Mouse (Mus musculus): ENCODE results near the gene Klhl32. TPM values are rescaled to one million over a fixed set of nuclear protein-coding genes. Genes with fewer than 3 reads are reported as not detected.
"Not testable (repeated sequence)": the region's sequence is repeated elsewhere in the genome, so short reads cannot be mapped to it uniquely, and the experiment has no call there.

Gene Klhl32
- polyA plus RNA-seq (2015; fragmentation: Nextera tagmentation; extraction: Ambion mirVana), result 24.6 and 26.2 TPM in 2 replicates

DNA sequence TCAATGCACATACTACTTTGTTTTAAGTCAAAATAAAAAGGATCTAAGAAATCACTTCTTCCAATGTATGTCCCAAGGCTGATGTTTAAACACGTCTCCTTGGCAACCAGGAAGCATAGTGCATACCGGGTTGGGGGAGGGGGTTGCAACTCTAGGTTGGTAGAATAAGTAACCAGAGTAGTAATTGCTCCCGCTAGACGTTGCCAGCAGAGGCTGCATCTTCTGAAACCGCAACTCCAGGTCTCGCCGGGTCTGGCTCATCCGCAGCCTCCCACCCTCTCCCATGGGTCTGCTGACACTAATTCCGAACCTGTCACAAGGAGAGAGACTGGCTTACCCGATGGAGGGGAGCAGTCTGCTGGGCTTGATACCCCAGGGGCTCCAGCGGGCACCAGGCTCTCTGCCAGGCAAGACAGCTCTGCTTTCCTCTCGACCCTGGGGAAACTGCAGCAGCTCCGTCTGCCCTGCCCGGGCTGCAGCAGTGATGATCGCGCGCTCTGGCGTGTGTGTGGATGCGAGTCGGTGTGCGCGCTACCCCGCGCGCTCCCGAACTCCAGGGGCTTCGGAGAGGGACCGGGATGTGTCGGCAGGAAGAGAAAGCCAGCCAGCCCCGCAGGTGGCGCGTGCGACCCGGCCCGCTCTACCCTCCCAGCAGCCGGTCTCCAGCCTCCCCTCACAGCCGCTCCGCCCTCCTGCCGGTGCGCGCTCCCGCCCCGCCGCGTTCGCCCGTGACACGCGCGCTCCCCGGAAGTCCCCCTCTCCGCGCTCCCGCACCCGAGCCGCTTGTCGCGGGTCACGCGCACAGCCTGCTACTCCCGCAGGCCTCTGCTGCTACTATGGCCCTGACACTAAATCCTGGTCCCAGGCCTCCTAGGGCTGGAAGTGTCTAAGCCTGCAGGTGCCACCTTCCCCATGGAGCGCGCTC, at the start of gene Klhl32:
Klhl32 (minus strand) TSS at position 724 of the 925 bp plus-strand sequence.
- Histone ChIP-seq H3K4me2 (peak within 1 kb of the TSS; percentile 66), H3K4me3 (peak within 1 kb of the TSS; percentile 76), H3K36me3 (no peaks in the 10 kb centered on the region), H3K9me3 (no peaks in the 10 kb centered on the region), H3K9ac (peak within 1 kb of the TSS; percentile 87), H3K4me1 (replicated peaks) (peaks cover 27% of the 10 kb centered on the region), H3K27me3 (0 out of 2 replicates have a peak, but pooled peaks cover 3% of the 10 kb centered on the region), H3K27ac (peak within 1 kb of the TSS; percentile 96)
- peak; percentile 97 for ATAC-seq (ENCODE audit: low FRiP score)
- WGBS, result under 1% methylated on average over 50 of the region's 63 CpGs

DNA sequence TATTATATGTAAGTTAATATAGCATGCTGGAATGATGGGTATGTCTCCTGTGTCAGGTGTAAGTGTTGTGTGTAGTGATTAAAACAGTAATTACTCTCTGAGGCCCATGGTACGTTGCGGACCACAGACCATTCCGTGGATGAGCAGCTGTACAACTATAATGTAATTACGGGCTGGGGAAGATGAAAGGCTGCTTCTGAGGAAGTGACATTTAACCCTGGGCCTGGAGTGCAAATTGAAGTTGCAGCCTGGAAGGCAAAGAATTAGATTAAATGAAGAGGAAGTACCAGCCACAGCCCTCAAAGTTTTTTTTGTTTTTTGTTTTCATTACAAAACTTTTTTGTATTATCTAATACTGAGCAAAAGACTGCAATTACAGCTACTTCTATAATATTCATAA, 48.2 kb upstream of the Klhl32 start:
- 21% methylated on average over 4 of the region's 4 CpGs for WGBS
- peak overlapping the region; percentile 86 for H3K4me3 ChIP-seq
- no peaks in the 10 kb centered on the region for H3K27me3 ChIP-seq
- peak overlapping the region; percentile 77 for H3K4me2 ChIP-seq
- no peak overlapping the region for H3K27ac ChIP-seq
- peaks cover 12% of the 10 kb centered on the region for H3K4me1 ChIP-seq (replicated peaks)
- no peaks in the 10 kb centered on the region for H3K9me3 ChIP-seq
- H3K9ac ChIP-seq, result peak overlapping the region; percentile 87
- peaks cover 28% of the 10 kb centered on the region for H3K36me3 ChIP-seq
- ATAC-seq (ENCODE audit: low FRiP score), result no peak

DNA sequence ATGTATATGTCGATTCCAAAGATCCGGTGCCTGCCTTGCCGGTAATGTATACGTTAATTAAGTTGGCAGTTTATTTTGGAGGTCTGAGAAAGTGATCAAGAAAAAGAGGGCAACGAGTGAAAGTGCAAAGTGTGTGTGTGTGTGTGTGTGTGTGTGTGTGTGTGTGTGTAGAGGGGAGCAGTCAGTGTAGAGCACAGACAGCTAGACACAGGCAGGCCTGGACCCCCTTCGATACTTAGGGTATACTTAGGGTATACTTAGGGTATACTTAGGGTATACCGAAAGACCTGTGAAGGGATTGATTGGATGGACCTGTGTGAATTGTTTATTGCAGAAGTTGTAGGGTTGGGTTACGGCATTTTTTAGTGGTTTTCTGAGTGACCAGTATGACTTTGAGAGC, 47.7 kb upstream of the Klhl32 start:
- H3K9me3 ChIP-seq, result no peaks in the 10 kb centered on the region
- H3K4me1 ChIP-seq (replicated peaks), result peaks cover 12% of the 10 kb centered on the region
- no peak for ATAC-seq (ENCODE audit: low FRiP score)
- peaks cover 23% of the 10 kb centered on the region for H3K36me3 ChIP-seq
- no peak overlapping the region for H3K27ac ChIP-seq
- H3K4me3 ChIP-seq, result peak overlapping the region; percentile 86
- WGBS, result 30% methylated on average over 8 of the region's 8 CpGs
- H3K27me3 ChIP-seq, result no peaks in the 10 kb centered on the region
- peak overlapping the region; percentile 77 for H3K4me2 ChIP-seq
- peak overlapping the region; percentile 87 for H3K9ac ChIP-seq

DNA sequence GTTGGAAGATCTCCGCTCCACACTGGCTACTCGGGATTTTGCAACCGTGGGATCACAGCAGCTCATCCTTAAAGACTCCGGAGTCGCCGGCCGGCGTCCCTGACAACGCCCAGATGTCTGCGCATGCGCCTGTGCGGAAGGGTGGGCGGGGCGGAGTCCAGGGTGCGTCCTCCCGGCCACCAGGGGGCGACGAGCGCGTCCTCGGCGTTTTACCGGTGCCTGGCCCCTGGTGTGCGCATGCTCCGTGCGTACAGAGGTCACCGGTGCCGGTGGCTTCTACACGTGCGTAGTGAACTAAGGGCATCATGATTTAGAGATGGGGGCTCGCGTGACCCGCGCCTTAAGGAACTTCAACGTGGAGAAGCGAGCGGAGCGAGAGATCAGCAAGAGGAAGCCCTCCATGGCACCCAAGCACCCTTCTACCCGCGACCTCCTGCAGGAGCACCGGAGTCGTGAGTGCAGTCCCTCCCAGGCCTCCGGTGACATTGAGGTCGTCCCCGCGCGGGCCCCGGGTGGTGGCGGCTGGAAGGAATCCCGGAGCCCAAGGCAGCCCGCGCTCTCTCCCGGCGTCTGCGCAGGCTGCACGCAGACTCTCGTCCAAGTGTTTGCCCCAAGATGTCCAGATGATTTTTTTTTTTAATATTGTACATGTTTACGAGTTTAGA, 47.1 kb upstream of the Klhl32 start, which contains the start of gene Ndufaf4:
Ndufaf4 (plus strand) TSS at position 233 of the 665 bp plus-strand sequence.
- Histone ChIP-seq H3K9me3 (no peaks in the 10 kb centered on the region), H3K4me2 (peak within 1 kb of the TSS; percentile 77), H3K27ac (peak within 1 kb of the TSS; percentile 80), H3K36me3 (peaks cover 17% of the 10 kb centered on the region), H3K9ac (peak within 1 kb of the TSS; percentile 87), H3K27me3 (no peaks in the 10 kb centered on the region), H3K4me3 (peak within 1 kb of the TSS; percentile 86), H3K4me1 (replicated peaks) (peaks cover 12% of the 10 kb centered on the region)
- WGBS, result under 1% methylated on average over 58 of the region's 58 CpGs
- ATAC-seq (ENCODE audit: low FRiP score), result peak; percentile 99

DNA sequence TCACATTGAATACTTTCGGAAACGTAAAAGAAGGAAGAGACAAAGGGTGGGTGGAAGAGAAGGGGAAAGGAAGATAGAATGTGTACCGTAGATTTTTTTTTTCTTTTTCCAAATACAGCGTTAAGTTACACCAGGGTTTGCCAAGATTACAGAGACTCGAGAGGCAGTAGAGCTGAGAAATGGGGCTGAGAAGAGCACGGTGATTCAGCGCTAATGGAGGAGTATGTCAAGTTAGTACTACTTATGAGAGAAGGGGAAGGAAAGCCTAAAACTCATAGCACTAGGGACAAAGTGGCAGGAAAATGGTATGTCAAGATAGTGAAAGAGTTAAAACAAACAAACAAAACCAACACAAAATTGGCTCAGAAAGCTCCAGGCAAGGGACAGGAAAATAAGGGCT, 46.4 kb upstream of the Klhl32 start:
- Histone ChIP-seq H3K4me1 (replicated peaks) (peaks cover 12% of the 10 kb centered on the region), H3K36me3 (peaks cover 12% of the 10 kb centered on the region), H3K4me3 (peak overlapping the region; percentile 86), H3K27ac (no peak overlapping the region), H3K9me3 (no peaks in the 10 kb centered on the region), H3K9ac (peak overlapping the region; percentile 87), H3K4me2 (peak overlapping the region; percentile 77), H3K27me3 (no peaks in the 10 kb centered on the region)
- ATAC-seq (ENCODE audit: low FRiP score), result peak; percentile 61
- WGBS, result 19% methylated on average over 7 of the region's 7 CpGs

DNA sequence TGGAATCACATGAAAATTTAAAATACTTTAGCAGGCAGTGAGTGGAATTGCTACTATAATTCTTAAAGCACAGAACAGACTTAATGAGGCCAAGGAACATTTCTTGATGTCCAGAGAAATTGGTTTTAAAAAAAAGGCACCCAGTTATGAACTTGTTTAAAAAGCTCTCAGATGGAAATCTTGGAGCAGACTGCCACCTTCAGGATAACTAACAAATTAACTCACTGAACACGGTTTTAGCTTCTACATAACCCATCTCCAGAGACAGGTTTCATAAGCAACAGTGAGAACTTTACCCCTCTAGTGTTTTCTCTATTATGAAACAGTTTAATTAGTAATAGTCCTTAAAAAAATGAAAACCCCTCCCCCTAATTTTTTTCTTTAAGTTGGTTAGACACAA, 45.9 kb upstream of the Klhl32 start:
- H3K4me2 ChIP-seq, result peak overlapping the region; percentile 77
- H3K9ac ChIP-seq, result no peak overlapping the region
- H3K27me3 ChIP-seq, result no peaks in the 10 kb centered on the region
- H3K4me1 ChIP-seq (replicated peaks), result peaks cover 12% of the 10 kb centered on the region
- no peak overlapping the region for H3K4me3 ChIP-seq
- H3K9me3 ChIP-seq, result no peaks in the 10 kb centered on the region
- no peak overlapping the region for H3K27ac ChIP-seq
- H3K36me3 ChIP-seq, result peaks cover 9% of the 10 kb centered on the region
- 0% methylated on average over 1 of the region's 1 CpGs for WGBS
- no peak for ATAC-seq (ENCODE audit: low FRiP score)

DNA sequence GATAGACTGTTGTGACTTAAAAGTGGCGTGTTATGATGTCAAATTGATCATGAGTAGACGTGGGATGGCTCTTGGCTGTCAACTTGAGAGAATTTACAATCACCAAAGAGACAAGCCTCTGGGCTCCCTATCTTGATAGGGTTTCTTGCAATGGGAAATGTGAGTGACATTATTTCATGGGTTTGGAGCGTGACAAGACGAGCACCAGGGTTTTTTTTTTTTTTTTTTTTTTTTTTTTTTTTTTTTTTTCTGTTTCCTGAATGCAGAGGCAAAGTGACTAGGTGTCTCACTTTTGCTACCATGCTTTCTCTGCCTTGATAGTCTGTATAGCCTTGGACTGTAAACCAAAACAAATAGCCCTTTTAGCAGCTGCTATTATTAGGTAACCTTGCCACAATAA, 43.7 kb upstream of the Klhl32 start:
- 86% methylated on average over 4 of the region's 4 CpGs for WGBS
- Histone ChIP-seq H3K9ac (no peak overlapping the region), H3K27ac (no peak overlapping the region), H3K9me3 (0 out of 2 replicates have a peak, but pooled peaks cover 5% of the 10 kb centered on the region), H3K27me3 (no peaks in the 10 kb centered on the region), H3K4me3 (no peak overlapping the region), H3K4me2 (no peak overlapping the region), H3K4me1 (replicated peaks) (peaks cover 12% of the 10 kb centered on the region), H3K36me3 (no peaks in the 10 kb centered on the region)
- no peak for ATAC-seq (ENCODE audit: low FRiP score)

DNA sequence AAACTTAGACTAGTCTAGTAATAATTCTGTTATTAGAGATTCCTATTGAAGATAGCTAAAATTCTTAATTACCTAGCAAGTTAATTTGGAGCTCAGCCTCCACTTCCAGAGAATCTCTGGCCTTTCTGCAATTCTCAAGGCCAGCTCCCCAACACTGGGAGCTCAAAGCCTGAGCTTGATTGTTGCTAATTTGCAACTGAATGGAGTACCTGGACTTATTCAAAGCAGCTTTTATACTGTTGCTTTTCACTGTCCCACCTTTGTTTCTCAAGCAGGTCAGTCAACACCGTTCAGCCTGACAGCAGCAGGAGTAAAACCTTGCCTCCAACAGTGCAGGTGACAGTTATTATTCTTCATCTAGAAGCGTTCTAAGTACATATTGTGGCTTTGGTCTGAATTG, 41.4 kb upstream of the Klhl32 start:
- not testable (repeated sequence) for H3K9me3 ChIP-seq; H3K27me3 ChIP-seq; H3K4me2 ChIP-seq; H3K4me3 ChIP-seq; H3K36me3 ChIP-seq; ATAC-seq (ENCODE audit: low FRiP score); H3K27ac ChIP-seq; H3K4me1 ChIP-seq (replicated peaks); H3K9ac ChIP-seq
- WGBS, result 79% methylated on average over 2 of the region's 2 CpGs

DNA sequence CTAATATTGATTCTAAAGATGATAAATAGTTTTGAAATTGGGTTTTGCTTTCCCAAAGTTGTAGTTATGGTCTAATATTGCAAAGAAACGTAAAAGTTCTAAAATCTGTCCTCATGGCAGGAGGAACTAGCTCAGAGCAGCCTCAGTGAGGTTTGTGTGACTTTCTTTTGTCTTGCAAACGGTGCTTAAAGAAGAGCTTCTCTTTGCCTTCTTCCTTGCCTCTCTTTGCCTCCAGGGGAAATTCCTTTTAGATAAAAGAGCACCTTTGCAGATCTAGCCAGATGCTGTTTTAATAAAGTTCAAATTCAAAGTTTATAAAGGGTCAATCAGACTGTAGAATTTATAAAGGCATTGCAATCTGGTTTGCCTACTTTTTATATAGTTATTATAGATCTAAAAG, 38.5 kb upstream of the Klhl32 start:
- H3K4me2 ChIP-seq; H3K36me3 ChIP-seq; H3K27ac ChIP-seq; H3K9ac ChIP-seq; ATAC-seq (ENCODE audit: low FRiP score); H3K9me3 ChIP-seq; H3K4me3 ChIP-seq; H3K27me3 ChIP-seq; H3K4me1 ChIP-seq (replicated peaks): not testable (repeated sequence)
- 28% methylated on average over 2 of the region's 2 CpGs for WGBS

DNA sequence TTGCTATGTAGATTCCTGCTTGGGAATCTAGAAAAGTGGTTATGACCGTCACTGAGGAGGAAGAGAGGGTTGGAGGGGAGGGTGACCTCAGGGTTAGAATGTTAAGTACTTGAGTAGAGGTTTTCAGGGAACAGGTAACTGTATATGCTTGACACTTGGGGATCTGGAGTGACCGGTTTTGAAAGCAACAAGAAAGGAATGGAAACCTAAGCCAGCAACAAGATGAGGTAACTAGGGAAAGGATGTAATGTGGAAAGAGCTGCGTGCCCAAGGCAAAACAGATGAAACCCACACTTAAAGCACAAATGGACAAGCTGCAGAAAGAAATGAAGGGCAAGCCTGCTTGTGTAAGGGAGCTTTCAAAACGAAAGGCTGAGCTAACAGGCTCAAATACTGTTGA, 18.3 kb upstream of the Klhl32 start:
- no peaks in the 10 kb centered on the region for H3K4me1 ChIP-seq (replicated peaks)
- no peak overlapping the region for H3K27ac ChIP-seq
- H3K27me3 ChIP-seq, result no peaks in the 10 kb centered on the region
- no peak overlapping the region for H3K9ac ChIP-seq
- no peak for ATAC-seq (ENCODE audit: low FRiP score)
- no peaks in the 10 kb centered on the region for H3K36me3 ChIP-seq
- no peak overlapping the region for H3K4me3 ChIP-seq
- H3K9me3 ChIP-seq, result no peaks in the 10 kb centered on the region
- H3K4me2 ChIP-seq, result no peak overlapping the region
- WGBS, result 77% methylated on average over 4 of the region's 4 CpGs

DNA sequence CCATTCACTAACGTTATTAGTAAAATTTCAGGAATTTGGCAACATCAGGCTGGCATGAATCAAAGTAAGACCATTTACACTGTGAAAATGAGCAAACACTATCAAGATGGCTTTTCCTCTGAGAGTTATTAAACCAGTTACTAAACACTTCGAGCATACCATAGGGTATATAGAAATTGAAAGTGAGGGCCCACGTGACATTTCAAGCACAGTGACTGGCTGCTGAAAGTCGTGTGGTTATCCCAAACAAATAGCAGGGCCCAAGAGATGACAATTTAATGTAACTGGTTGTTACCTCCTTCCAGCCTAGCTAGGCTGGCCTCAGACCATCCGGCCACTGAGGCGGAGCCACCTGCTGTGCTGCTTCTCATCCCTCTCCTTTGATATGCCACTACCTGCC, 14.8 kb upstream of the Klhl32 start:
- Histone ChIP-seq H3K36me3 (no peaks in the 10 kb centered on the region), H3K4me2 (no peak overlapping the region), H3K27ac (no peak overlapping the region), H3K9ac (no peak overlapping the region), H3K4me1 (replicated peaks) (no peaks in the 10 kb centered on the region), H3K4me3 (no peak overlapping the region), H3K9me3 (no peaks in the 10 kb centered on the region), H3K27me3 (no peaks in the 10 kb centered on the region)
- 52% methylated on average over 6 of the region's 6 CpGs for WGBS
- no peak for ATAC-seq (ENCODE audit: low FRiP score)

DNA sequence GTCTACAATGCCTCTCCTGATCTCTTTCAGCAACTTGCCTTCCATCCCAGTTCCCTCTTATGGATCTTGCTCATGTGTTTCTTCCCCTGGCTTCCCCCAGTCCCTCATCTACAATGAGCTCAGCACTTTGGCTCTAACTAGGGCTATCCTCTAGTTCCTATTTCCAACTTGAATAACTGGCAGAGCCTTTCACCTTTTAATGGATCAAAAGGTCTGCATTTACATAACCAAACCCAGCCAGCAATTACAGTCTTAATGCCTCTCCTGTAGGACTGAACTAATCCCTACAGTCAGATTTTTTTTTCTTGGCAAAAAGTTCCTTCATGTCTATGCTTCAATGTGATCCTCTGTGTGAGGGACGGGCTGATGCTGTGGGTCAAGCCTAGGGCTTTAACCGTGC, 3.5 kb downstream of the Klhl32 start:
- H3K4me2 ChIP-seq, result no peak overlapping the region
- no peak overlapping the region for H3K9ac ChIP-seq
- H3K4me1 ChIP-seq (replicated peaks), result peaks cover 27% of the 10 kb centered on the region
- WGBS, result 88% methylated on average over 2 of the region's 2 CpGs
- no peak overlapping the region for H3K27ac ChIP-seq
- no peaks in the 10 kb centered on the region for H3K36me3 ChIP-seq
- no peaks in the 10 kb centered on the region for H3K9me3 ChIP-seq
- H3K4me3 ChIP-seq, result no peak overlapping the region
- ATAC-seq (ENCODE audit: low FRiP score), result no peak
- 0 out of 2 replicates have a peak, but pooled peaks cover under 1% of the 10 kb centered on the region for H3K27me3 ChIP-seq

All from hindbrain, embryonic 13.5 days (tissue).